Mouse (Mus musculus): ENCODE measurements around the gene Dpysl5. TPM values are rescaled to one million over a fixed set of nuclear protein-coding genes. Genes with fewer than 3 reads are reported as not detected.

Gene Dpysl5
- polyA plus RNA-seq, 1 experiment from 2014 or later: 0.20 TPM

DNA sequence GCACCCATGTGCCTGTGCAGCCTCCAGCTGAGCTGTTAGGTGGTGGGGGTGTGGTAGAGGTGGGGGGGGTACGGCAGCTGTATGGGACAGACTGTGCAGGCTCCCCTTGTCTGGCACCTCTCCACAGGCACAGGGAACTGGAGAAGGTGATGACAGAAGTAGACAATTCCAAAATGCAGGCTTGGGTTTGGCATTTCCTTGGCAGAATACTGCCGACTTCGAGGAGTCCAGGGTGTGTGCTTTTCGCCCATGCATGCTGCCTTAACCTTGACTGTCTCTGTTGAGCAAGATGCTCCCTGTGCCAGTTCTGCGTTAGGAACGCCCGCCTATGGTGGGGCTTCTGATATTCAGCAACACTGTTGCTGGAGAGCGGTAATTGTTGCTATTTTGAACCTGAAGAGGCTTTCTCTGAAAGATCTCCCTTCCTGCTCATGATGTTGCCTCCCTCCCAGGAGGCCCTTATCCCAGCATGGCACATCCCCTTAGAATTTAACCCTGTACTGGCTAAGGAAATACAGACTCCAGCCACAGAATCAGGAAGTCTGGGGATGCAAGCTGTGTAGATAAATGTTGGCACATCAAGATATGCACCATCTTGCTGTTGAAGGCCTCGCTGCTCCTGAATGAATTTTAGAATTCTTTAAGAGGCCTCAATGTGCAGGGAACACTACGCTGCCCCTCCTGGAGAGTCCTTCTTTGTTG lies 26.9 kb downstream of the Dpysl5 start:
- WGBS (ENCODE audit: insufficient replicate concordance): 31% methylated on average over 10 of the region's 10 CpGs
- no peaks in the 10 kb centered on the region for H3K36me3 ChIP-seq
- H3K4me3 ChIP-seq: no peak overlapping the region
- no peaks in the 10 kb centered on the region; the same call in 1 of the 2 replicates for H3K4me1 ChIP-seq
- peaks cover 32% of the 10 kb centered on the region for H3K27me3 ChIP-seq (replicated peaks)
- no peaks in the 10 kb centered on the region for H3K9me3 ChIP-seq (replicated peaks)
- ATAC-seq: no peak
- H3K4me2 ChIP-seq: no peak overlapping the region
- no peak overlapping the region for H3K27ac ChIP-seq
- no peak overlapping the region for H3K9ac ChIP-seq

DNA sequence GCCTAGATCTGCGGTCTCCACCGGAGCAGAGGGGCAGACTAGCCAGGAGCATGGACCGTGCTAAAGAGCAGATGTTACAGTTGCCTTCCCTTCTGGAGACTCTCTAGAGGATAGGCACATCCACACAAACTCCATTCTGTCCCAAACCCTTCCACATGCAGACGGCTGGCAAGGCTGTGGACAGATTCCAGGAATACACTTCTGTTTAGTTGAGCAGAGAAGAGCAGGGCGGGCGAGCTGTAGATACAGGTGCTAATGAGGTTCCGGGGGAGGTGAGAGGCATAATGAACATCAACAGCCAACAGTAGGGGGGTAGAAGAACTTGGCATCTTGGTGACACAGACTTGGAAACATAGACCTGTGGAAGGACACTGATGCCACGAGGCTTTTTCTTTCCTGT lies 28.2 kb downstream of the Dpysl5 start:
- H3K4me1 ChIP-seq: no peaks in the 10 kb centered on the region; the same call in 1 of the 2 replicates
- H3K27ac ChIP-seq: no peak overlapping the region
- no peak overlapping the region for H3K4me2 ChIP-seq
- ATAC-seq: no peak
- H3K27me3 ChIP-seq (replicated peaks): peaks cover 27% of the 10 kb centered on the region
- H3K9me3 ChIP-seq (replicated peaks): no peaks in the 10 kb centered on the region
- no peak overlapping the region for H3K9ac ChIP-seq
- 56% methylated on average over 8 of the region's 8 CpGs for WGBS (ENCODE audit: insufficient replicate concordance)
- no peak overlapping the region for H3K4me3 ChIP-seq
- no peaks in the 10 kb centered on the region for H3K36me3 ChIP-seq

DNA sequence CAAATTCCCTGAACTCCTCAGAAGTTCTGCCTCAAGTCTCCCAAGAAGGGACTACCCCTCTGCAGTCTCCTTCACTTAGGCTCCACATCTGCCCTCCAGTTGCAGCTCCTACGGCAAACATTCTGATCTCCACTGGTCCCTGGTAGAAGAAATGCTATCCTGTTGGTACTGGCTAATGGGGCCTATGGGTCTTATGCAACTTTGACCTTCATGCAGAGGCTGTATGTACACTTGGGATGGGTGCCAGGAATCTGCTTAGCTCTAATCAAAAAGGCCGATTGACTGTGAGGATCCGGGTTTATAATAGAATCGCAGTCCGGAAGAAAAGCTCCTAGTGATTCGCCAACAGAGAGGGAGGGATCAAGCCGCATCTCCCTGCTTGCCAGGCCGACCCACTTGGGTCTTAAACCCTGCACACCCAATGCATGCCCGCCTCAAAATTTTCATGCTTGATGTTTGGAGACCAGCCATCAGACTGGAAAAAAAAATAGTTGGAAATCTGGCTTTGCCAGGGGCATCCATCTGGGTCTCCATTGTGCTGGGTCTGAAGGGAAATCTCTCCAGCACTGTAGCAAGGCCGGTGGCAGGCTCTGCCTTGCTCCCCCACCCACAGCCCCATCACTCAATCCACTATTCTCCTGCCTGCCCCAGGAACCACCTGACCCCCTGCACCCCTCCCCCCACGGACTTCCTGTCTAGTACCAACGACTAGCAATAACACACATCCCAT lies 38.4 kb downstream of the Dpysl5 start:
- no peak overlapping the region for H3K4me2 ChIP-seq
- H3K4me1 ChIP-seq: 0 out of 2 replicates have a peak, but pooled peaks cover 8% of the 10 kb centered on the region
- no peak overlapping the region for H3K9ac ChIP-seq
- no peak overlapping the region for H3K4me3 ChIP-seq
- 62% methylated on average over 12 of the region's 12 CpGs for WGBS (ENCODE audit: insufficient replicate concordance)
- H3K27me3 ChIP-seq (replicated peaks): no peaks in the 10 kb centered on the region
- H3K27ac ChIP-seq: no peak overlapping the region
- no peaks in the 10 kb centered on the region for H3K9me3 ChIP-seq (replicated peaks)
- ATAC-seq: no peak
- H3K36me3 ChIP-seq: no peaks in the 10 kb centered on the region

DNA sequence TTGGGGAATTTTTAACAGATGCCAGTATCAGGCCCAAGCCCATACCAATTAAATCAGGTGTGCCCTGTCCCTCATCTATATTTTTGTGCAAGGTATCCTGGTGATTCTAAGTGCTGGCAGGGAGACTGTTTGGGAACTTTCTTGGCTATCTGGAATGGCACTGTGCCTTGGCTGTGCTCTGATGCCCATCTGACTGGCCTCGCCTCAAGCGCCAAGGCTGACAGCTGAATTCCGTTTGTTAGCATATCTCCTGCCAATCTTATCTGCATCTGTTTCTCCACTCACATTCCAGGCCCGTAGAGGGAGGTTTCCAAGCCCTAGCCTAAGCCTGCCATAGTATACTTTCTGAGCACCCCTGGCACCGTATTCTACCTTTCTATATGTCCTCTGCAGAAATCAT lies 39.7 kb downstream of the Dpysl5 start:
- no peak overlapping the region for H3K27ac ChIP-seq
- no peaks in the 10 kb centered on the region for H3K9me3 ChIP-seq (replicated peaks)
- no peak overlapping the region for H3K4me3 ChIP-seq
- WGBS (ENCODE audit: insufficient replicate concordance): 58% methylated on average over 5 of the region's 5 CpGs
- H3K36me3 ChIP-seq: no peaks in the 10 kb centered on the region
- H3K4me1 ChIP-seq: 0 out of 2 replicates have a peak, but pooled peaks cover 8% of the 10 kb centered on the region
- no peak overlapping the region for H3K9ac ChIP-seq
- no peak overlapping the region for H3K4me2 ChIP-seq
- ATAC-seq: no peak
- no peaks in the 10 kb centered on the region for H3K27me3 ChIP-seq (replicated peaks)

DNA sequence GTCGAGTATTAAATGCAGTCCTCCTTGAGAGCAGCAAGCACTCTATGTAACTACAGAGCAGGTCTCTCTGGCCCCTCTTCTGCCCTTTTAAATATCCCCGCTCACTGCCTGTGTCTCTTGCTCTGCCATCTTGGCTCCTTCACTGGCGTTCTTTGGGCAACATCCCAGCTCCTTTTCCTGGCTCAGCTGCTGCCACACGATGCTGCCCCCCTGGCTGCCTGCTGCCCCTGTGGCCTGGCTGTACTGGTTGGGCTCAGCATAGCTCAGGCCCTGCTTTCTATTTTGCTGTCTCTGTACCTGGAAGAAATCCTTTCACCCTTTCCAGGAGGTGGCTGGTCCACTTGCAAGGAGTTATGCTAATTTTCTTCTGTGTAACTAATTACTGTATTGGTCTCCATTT lies 41.8 kb downstream of the Dpysl5 start:
- WGBS (ENCODE audit: insufficient replicate concordance): 52% methylated on average over 4 of the region's 4 CpGs
- 0 out of 2 replicates have a peak, but pooled peaks cover 8% of the 10 kb centered on the region for H3K4me1 ChIP-seq

DNA sequence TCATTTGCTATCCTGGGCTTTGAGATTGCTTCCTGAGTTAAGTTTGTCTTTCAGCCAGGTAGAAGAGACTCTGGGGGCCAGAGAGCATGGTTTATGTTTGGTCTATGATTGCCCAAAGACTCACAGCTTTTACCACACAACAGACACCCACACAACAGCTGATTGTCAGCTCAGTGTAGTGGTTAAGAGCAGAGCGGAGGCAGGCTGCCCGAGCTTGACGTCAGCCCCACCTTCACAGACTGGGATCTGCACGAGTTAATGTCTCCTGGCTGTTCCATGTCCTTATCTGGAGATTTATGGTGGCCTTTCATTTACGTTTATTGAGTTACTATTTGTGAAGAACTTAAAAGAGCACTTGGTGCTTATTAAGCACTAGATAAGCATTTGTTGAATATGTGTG lies 43.9 kb downstream of the Dpysl5 start:
- H3K27ac ChIP-seq: no peak overlapping the region
- H3K4me2 ChIP-seq: no peak overlapping the region
- no peaks in the 10 kb centered on the region for H3K27me3 ChIP-seq (replicated peaks)
- no peak for ATAC-seq
- no peak overlapping the region for H3K9ac ChIP-seq
- 63% methylated on average over 5 of the region's 5 CpGs for WGBS (ENCODE audit: insufficient replicate concordance)
- no peaks in the 10 kb centered on the region for H3K36me3 ChIP-seq
- 0 out of 2 replicates have a peak, but pooled peaks cover under 1% of the 10 kb centered on the region for H3K4me1 ChIP-seq
- H3K4me3 ChIP-seq: no peak overlapping the region
- H3K9me3 ChIP-seq (replicated peaks): no peaks in the 10 kb centered on the region

More for the DNA sequence above, 41.8 kb downstream of the Dpysl5 start:
- Histone ChIP-seq H3K4me2 (no peak overlapping the region), H3K9me3 (replicated peaks) (no peaks in the 10 kb centered on the region), H3K4me3 (no peak overlapping the region), H3K27ac (no peak overlapping the region), H3K36me3 (no peaks in the 10 kb centered on the region), H3K9ac (no peak overlapping the region), H3K27me3 (replicated peaks) (no peaks in the 10 kb centered on the region)
- ATAC-seq: no peak

DNA sequence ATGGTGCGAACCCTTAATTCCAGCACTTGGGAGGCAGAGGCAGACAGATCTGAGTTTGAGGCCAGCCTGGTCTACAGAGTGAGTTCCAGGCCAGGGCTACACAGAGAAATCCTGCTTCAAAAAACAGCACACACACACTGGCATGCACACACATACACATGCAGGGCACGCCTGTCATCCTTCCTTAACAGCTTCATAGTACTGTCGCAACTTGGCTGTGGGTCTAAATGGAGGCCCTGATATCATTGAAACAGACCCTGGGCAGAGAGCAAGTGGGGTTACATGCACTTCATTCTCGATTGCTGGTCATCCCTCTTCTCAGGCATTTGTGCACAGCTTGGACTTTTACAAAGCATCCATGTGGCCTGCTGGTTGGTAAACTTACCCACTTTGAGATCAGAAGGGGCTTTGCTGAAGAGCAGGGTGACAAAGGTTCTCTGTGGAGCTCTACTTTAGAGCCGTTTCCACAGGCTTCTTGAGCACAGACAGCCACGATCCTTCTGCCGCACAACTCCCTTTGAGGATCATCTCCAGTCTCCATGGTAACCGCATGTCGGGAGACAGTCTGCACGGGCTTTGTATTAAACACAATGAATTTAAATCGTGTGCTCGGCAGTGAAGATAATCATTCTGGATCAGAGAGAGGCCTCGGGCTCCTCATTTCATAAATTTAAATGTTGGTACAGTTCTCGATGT lies 51.6 kb downstream of the Dpysl5 start:
- no peak overlapping the region for H3K9ac ChIP-seq
- no peaks in the 10 kb centered on the region for H3K36me3 ChIP-seq
- no peak overlapping the region for H3K27ac ChIP-seq
- WGBS (ENCODE audit: insufficient replicate concordance): 70% methylated on average over 14 of the region's 14 CpGs
- H3K4me3 ChIP-seq: no peak overlapping the region
- no peak for ATAC-seq
- H3K4me1 ChIP-seq: no peaks in the 10 kb centered on the region
- H3K27me3 ChIP-seq (replicated peaks): no peaks in the 10 kb centered on the region
- H3K9me3 ChIP-seq (replicated peaks): no peaks in the 10 kb centered on the region
- H3K4me2 ChIP-seq: no peak overlapping the region

DNA sequence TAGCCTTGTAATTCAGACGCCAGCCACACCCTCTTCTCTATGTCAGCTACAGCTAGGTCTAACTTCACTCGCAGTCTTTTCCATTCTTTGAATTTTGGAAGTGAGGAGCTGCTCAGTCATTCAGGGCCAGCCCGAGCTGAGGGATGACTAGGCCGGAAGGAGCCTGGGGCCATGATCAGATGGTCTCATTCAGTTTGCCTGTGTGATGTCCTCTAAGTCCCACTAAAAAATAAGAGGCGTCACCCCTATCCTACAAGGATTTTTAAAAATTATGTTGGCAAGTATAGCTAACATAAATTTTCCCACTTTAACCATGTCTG lies 52.1 kb downstream of the Dpysl5 start:
- no peaks in the 10 kb centered on the region for H3K27me3 ChIP-seq (replicated peaks)
- ATAC-seq: no peak
- no peak overlapping the region for H3K4me3 ChIP-seq
- WGBS (ENCODE audit: insufficient replicate concordance): 70% methylated on average over 5 of the region's 5 CpGs
- no peak overlapping the region for H3K9ac ChIP-seq
- H3K9me3 ChIP-seq (replicated peaks): no peaks in the 10 kb centered on the region
- H3K4me2 ChIP-seq: no peak overlapping the region
- H3K27ac ChIP-seq: no peak overlapping the region
- no peaks in the 10 kb centered on the region for H3K36me3 ChIP-seq
- H3K4me1 ChIP-seq: peaks cover under 1% of the 10 kb centered on the region; the same call in 1 of the 2 replicates

DNA sequence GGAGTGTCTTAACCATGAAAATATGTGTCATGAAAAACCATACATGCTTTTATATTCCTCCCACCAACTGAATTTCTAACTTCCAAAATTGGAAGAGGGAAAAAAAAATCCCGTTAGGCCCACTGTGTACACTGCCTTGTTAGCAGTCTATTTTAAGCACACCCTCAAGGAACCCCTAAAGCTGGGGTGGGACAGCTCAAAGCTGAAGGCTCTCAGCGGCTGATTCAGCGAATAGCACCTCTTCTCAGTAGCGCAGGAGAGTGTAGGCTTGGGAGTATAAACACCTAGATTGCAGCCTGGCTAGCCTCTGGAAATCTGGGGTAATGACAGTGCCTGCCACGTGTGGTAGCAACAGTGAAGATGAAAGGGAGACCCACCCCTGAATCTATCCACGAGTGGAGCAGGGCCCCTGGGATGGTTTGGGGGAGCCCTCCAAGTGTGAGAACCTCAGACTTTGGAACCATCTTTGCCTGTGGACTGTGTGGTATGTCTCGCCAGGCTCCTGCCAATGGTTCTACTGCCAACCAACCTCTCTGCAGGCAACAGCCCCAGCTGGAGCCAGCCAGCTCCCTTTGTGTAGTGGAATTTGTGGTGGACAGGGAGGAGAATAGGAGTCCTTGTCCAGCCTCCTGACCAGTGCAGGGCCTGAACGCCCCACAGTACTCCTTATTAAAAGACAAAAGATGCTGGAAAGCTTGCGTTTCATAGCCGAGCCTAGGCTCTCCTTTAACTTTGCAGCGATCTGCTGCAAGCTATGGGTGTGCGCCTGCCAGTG lies 54.4 kb downstream of the Dpysl5 start:
- WGBS (ENCODE audit: insufficient replicate concordance): 71% methylated on average over 12 of the region's 12 CpGs
- H3K9me3 ChIP-seq (replicated peaks): no peaks in the 10 kb centered on the region
- no peak overlapping the region for H3K9ac ChIP-seq
- no peak overlapping the region for H3K4me3 ChIP-seq
- H3K4me2 ChIP-seq: no peak overlapping the region
- H3K36me3 ChIP-seq: no peaks in the 10 kb centered on the region
- no peaks in the 10 kb centered on the region for H3K27me3 ChIP-seq (replicated peaks)
- no peak for ATAC-seq
- H3K27ac ChIP-seq: no peak overlapping the region
- peaks cover 10% of the 10 kb centered on the region; the same call in 1 of the 2 replicates for H3K4me1 ChIP-seq

DNA sequence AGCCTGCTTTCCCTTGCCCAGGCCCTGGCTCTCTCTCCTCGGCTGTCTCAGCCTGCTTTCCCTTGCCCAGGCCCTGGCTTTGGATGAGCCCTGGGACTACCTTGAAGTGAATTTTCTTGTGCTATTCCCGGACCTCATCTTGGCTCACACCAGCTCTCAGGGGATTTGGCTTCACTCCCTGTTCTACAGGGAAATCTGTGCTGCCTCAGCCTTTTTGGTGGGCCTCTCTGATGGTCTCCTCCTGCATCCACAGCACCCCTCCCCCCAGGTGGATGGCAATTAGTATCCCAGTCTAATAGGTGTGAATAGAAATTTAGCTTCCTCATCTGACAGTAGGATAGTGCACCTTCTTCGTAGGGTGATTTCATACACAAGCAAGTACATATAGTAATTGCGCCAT lies 56.7 kb downstream of the Dpysl5 start:
- Histone ChIP-seq H3K27ac (no peak overlapping the region), H3K9ac (no peak overlapping the region), H3K4me3 (no peak overlapping the region), H3K4me1 (peaks cover 10% of the 10 kb centered on the region; the same call in 1 of the 2 replicates), H3K4me2 (no peak overlapping the region), H3K36me3 (no peaks in the 10 kb centered on the region), H3K27me3 (replicated peaks) (no peaks in the 10 kb centered on the region), H3K9me3 (replicated peaks) (no peaks in the 10 kb centered on the region)
- no peak for ATAC-seq
- WGBS (ENCODE audit: insufficient replicate concordance): 58% methylated on average over 4 of the region's 4 CpGs

DNA sequence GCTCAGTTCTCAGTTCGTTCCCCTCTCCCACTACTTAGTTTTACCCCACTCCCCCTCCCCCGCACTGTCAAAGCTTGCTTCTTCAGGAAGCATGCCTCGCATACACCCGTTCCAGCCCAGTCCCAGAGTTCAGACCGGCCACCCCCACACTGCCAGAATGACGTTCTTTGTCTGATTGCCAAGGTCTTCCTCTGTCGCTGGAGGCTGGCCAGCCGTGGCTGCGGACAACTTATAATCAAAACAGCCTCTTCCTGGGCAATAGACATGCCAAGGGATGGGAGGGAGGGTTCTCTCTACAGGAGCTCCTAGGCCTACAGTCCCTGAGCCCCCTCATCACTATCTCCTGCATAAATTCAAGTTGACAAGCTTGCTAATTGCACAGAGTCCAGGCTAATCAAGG lies 57.2 kb downstream of the Dpysl5 start:
- no peak overlapping the region for H3K4me3 ChIP-seq
- no peaks in the 10 kb centered on the region for H3K36me3 ChIP-seq
- no peaks in the 10 kb centered on the region for H3K9me3 ChIP-seq (replicated peaks)
- H3K9ac ChIP-seq: no peak overlapping the region
- no peak overlapping the region for H3K4me2 ChIP-seq
- peaks cover 2% of the 10 kb centered on the region; the same call in 1 of the 2 replicates for H3K27me3 ChIP-seq (replicated peaks)
- no peak for ATAC-seq
- WGBS (ENCODE audit: insufficient replicate concordance): 19% methylated on average over 9 of the region's 9 CpGs
- no peak overlapping the region for H3K27ac ChIP-seq
- H3K4me1 ChIP-seq: peaks cover 10% of the 10 kb centered on the region; the same call in 1 of the 2 replicates

All from liver, embryonic 12.5 days (tissue).